Mouse (Mus musculus): ENCODE data around the gene Prr15l. TPM values are rescaled to one million over a fixed set of nuclear protein-coding genes. Genes with fewer than 3 reads are reported as not detected.

The Prr15l gene
- polyA plus RNA-seq, 1 experiment: not detected

GRCm38 (mm10) chr11:96975511-96976378, 47.8 kb downstream of the Prr15l start:
- peaks cover 39% of the 10 kb centered on the region for H3K4me1 ChIP-seq (ENCODE audit: control insufficient read depth, insufficient read depth, low read length)
- no peak for TF ChIP-seq POLR2A (IDR thresholded peaks at IDR 0.05; ENCODE audit: insufficient read depth, low read depth, low read length)
- TF ChIP-seq CTCF (IDR thresholded peaks at IDR 0.05; ENCODE audit: insufficient read depth, low read depth, low read length): no peak
- no peak overlapping the region; the same call in 1 of the 2 replicates for H3K4me3 ChIP-seq (ENCODE audit: insufficient read depth, low read depth, low read length)
- H3K27ac ChIP-seq (ENCODE audit: insufficient read depth, low read depth, low read length): no peak overlapping the region
- 67% methylated on average over 10 of the region's 10 CpGs for WGBS

GRCm38 (mm10) chr11:96976379-96976687, 48.4 kb downstream of the Prr15l start:
- Histone ChIP-seq H3K27ac (ENCODE audit: insufficient read depth, low read depth, low read length) (no peak overlapping the region), H3K4me1 (ENCODE audit: control insufficient read depth, insufficient read depth, low read length) (peaks cover 34% of the 10 kb centered on the region), H3K4me3 (ENCODE audit: insufficient read depth, low read depth, low read length) (no peak overlapping the region; the same call in 1 of the 2 replicates)
- WGBS: 22% methylated on average over 3 of the region's 3 CpGs
- TF ChIP-seq CTCF (IDR thresholded peaks at IDR 0.05; ENCODE audit: insufficient read depth, low read depth, low read length) (no peak), POLR2A (IDR thresholded peaks at IDR 0.05; ENCODE audit: insufficient read depth, low read depth, low read length) (no peak)

- H3K4me1 ChIP-seq (ENCODE audit: control insufficient read depth, insufficient read depth, low read length): peaks cover 27% of the 10 kb centered on the region
- peak overlapping the region; percentile 94 for H3K27ac ChIP-seq (ENCODE audit: insufficient read depth, low read depth, low read length)
- TF ChIP-seq CTCF (IDR thresholded peaks at IDR 0.05; ENCODE audit: insufficient read depth, low read depth, low read length) (no peak), POLR2A (IDR thresholded peaks at IDR 0.05; ENCODE audit: insufficient read depth, low read depth, low read length) (no peak)
- 2% methylated on average over 47 of the region's 50 CpGs for WGBS
- H3K4me3 ChIP-seq (ENCODE audit: insufficient read depth, low read depth, low read length): peak overlapping the region; percentile 99
Observed at GRCm38 (mm10) chr11:96976911-96977591, 49.1 kb downstream of the Prr15l start.

- under 1% methylated on average over 45 of the region's 45 CpGs for WGBS
- H3K27ac ChIP-seq (ENCODE audit: insufficient read depth, low read depth, low read length): peak overlapping the region; percentile 94
- 0 out of 2 replicates have a peak, but pooled peaks have one; percentile 21 for TF ChIP-seq POLR2A (IDR thresholded peaks at IDR 0.05; ENCODE audit: insufficient read depth, low read depth, low read length)
- no peak for TF ChIP-seq CTCF (IDR thresholded peaks at IDR 0.05; ENCODE audit: insufficient read depth, low read depth, low read length)
- peak overlapping the region; percentile 99 for H3K4me3 ChIP-seq (ENCODE audit: insufficient read depth, low read depth, low read length)
- peaks cover 22% of the 10 kb centered on the region for H3K4me1 ChIP-seq (ENCODE audit: control insufficient read depth, insufficient read depth, low read length)
Observed at GRCm38 (mm10) chr11:96977606-96978400, 49.9 kb downstream of the Prr15l start.

- WGBS: 27% methylated on average over 17 of the region's 17 CpGs
- H3K27ac ChIP-seq (ENCODE audit: insufficient read depth, low read depth, low read length): no peak overlapping the region
- TF ChIP-seq POLR2A (IDR thresholded peaks at IDR 0.05; ENCODE audit: insufficient read depth, low read depth, low read length): no peak
- TF ChIP-seq CTCF (IDR thresholded peaks at IDR 0.05; ENCODE audit: insufficient read depth, low read depth, low read length): no peak
- H3K4me3 ChIP-seq (ENCODE audit: insufficient read depth, low read depth, low read length): peak overlapping the region; percentile 74
- peaks cover 18% of the 10 kb centered on the region for H3K4me1 ChIP-seq (ENCODE audit: control insufficient read depth, insufficient read depth, low read length)
Observed at GRCm38 (mm10) chr11:96978401-96979246, 50.7 kb downstream of the Prr15l start.

GRCm38 (mm10) chr11:96979329-96979728, 51.4 kb downstream of the Prr15l start:
- H3K27ac ChIP-seq (ENCODE audit: insufficient read depth, low read depth, low read length): no peak overlapping the region
- H3K4me3 ChIP-seq (ENCODE audit: insufficient read depth, low read depth, low read length): no peak overlapping the region
- TF ChIP-seq POLR2A (IDR thresholded peaks at IDR 0.05; ENCODE audit: insufficient read depth, low read depth, low read length) (no peak), CTCF (IDR thresholded peaks at IDR 0.05; ENCODE audit: insufficient read depth, low read depth, low read length) (no peak)
- H3K4me1 ChIP-seq (ENCODE audit: control insufficient read depth, insufficient read depth, low read length): peaks cover 12% of the 10 kb centered on the region
- 91% methylated on average over 7 of the region's 7 CpGs for WGBS

GRCm38 (mm10) chr11:96980021-96980420, 52.1 kb downstream of the Prr15l start:
- Histone ChIP-seq H3K4me3 (ENCODE audit: insufficient read depth, low read depth, low read length) (no peak overlapping the region), H3K27ac (ENCODE audit: insufficient read depth, low read depth, low read length) (no peak overlapping the region), H3K4me1 (ENCODE audit: control insufficient read depth, insufficient read depth, low read length) (peaks cover 12% of the 10 kb centered on the region)
- TF ChIP-seq POLR2A (IDR thresholded peaks at IDR 0.05; ENCODE audit: insufficient read depth, low read depth, low read length) (no peak), CTCF (IDR thresholded peaks at IDR 0.05; ENCODE audit: insufficient read depth, low read depth, low read length) (no peak)
- WGBS: 77% methylated on average over 5 of the region's 5 CpGs

- no peak overlapping the region for H3K27ac ChIP-seq (ENCODE audit: insufficient read depth, low read depth, low read length)
- no peak overlapping the region for H3K4me3 ChIP-seq (ENCODE audit: insufficient read depth, low read depth, low read length)
- 85% methylated on average over 15 of the region's 15 CpGs for WGBS
- H3K4me1 ChIP-seq (ENCODE audit: control insufficient read depth, insufficient read depth, low read length): peaks cover 5% of the 10 kb centered on the region
- TF ChIP-seq POLR2A (IDR thresholded peaks at IDR 0.05; ENCODE audit: insufficient read depth, low read depth, low read length): no peak
- TF ChIP-seq CTCF (IDR thresholded peaks at IDR 0.05; ENCODE audit: insufficient read depth, low read depth, low read length): no peak
Observed at GRCm38 (mm10) chr11:96981461-96981860, 53.6 kb downstream of the Prr15l start.

Data from olfactory bulb, adult 2 months (tissue).